Mouse (Mus musculus) CD4-positive, CD25-positive, alpha-beta regulatory T cell, adult 2 months (primary cell): ENCODE data around the gene Vmn1r69.

ENCODE experiments used
- DNase-seq: peaks from one replicate; pipeline ENCODE4 v3.0.0-alpha.2; 2012; ENCODE audit warnings: low read depth, low spot score

Vmn1r69 gene

DNA sequence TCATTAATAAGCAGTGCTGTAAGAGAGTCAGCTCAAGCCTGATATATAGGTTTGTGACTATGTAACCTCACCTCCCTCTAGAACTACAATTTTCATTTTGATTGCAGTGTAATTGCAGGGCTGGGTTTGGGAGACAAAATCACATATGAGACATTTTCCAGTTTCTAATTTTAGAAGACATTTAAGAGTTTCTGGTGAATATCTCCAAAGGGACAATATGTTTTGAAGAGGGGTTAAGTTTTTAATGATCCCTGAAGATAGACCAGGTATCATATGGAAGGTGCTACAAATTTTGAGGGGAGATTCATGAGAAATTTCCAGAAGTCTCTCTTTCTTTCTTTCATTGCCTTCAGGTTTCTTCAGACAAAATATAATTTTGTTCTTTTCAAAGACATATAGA, at the start of gene Vmn1r69:
Vmn1r69 (minus strand) TSS at position 101 of the 400 bp plus-strand sequence.
- no peak for DNase-seq

DNA sequence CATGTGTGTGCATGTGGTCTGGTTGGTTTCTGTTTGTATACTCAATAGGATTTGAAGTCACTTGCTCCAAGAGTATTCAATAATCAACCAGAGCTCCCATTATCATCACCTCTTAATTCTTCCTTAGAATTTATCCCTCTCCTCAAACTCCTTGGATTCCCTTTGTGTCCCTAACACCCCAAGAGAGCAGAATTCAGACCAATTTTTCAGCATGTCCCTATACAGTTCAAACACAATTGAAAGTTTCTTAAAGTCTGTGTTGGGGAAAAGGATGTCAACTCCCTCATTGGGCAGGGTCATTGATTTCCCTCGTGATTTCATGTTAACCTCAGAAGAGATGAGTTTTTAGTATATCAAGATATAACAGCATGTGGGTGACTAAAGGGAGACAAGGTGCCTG, 17.8 kb upstream of the Vmn1r69 start, which contains the start of gene Vmn1r70:
Vmn1r70 (plus strand) TSS at position 301 of the 400 bp plus-strand sequence.
- DNase-seq, result no peak

DNA sequence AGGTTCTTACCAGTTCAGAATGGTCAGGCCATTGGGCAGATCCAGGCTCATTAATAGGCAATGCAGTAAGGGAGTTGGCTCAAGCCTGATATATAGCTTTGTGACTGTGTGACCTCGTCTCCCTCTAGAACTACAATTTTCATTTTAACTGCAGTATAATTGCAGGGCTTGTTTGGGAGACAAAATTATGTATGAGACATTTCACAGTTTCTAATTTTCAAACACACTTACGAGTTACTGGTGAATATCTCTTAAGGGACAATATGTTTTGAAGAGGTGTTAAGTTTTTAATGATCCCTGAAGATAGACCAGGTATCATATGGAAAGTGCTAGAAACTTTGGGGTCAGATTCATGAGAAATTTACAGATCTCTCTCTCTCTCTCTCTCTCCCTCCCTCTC, 55.1 kb downstream of the Vmn1r69 start, which contains the start of gene Vmn1r68:
Vmn1r68 (minus strand) TSS at position 101 of the 400 bp plus-strand sequence.
- DNase-seq, result no peak
